Mouse (Mus musculus) megakaryocyte-erythroid progenitor cell, adult 5-6 weeks (primary cell): ENCODE results near the gene Gm29609. TPM values are rescaled to one million over a fixed set of nuclear protein-coding genes. Genes with fewer than 3 reads are reported as not detected.
A peak's percentile ranks its signal among the peaks of the same experiment; 100 is the strongest.

Experiments
- ATAC-seq: replicated peaks from 2 replicates; pipeline ENCODE4 v1.8.0; 2016; ENCODE audit warnings: mild to moderate bottlenecking, inconsistent platforms; ENCODE audit not compliant: severe bottlenecking, poor library complexity, low FRiP score, low TSS enrichment
- total RNA-seq, 2 experiments: library from RNA; stranded (forward) in 1 of 2; stranded (reverse) in 1 of 2; fragments of 200-1000, 215-1000 nt in 1 of 2; fragments of >200 nt in 1 of 2; fragmentation: Nextera tagmentation in 1 of 2; gene quantifications; 2 replicates each; pipeline ENCODE4 v1.2.3; 2014 to 2017

The Gm29609 gene
- total RNA-seq, 2 experiments from 2014 or later, result 1.1 to 1.3 TPM

GRCm38 (mm10) chr5:31094799-31095691, 84.7 kb downstream of the Gm29609 start:
- peak; percentile 41 for ATAC-seq

Other genes starting within 250 kb of the Gm29609 start
- gene Cgref1, start 234.3 kb downstream of the Gm29609 start, total RNA-seq (2014; fragmentation: Nextera tagmentation), result 0.35 TPM in 1 of 2 replicates, not detected in the other
- gene Cgref1, start 234.3 kb downstream of the Gm29609 start, total RNA-seq (2017), result 0.46 TPM in 1 of 2 replicates, not detected in the other
- gene Preb, start 219.6 kb downstream of the Gm29609 start, total RNA-seq (2014; fragmentation: Nextera tagmentation), result 109 and 117 TPM in 2 replicates
- gene Preb, start 219.6 kb downstream of the Gm29609 start, total RNA-seq (2017), result 28.0 and 39.1 TPM in 2 replicates
- gene Tcf23, start 211.2 kb downstream of the Gm29609 start, total RNA-seq (2014; fragmentation: Nextera tagmentation), result not detected in 2 replicates
- not detected in 2 replicates for gene Tcf23, start 211.2 kb downstream of the Gm29609 start, total RNA-seq (2017)
- 27.7 and 51.7 TPM in 2 replicates for gene Atraid, start 131.6 kb downstream of the Gm29609 start, total RNA-seq (2014; fragmentation: Nextera tagmentation)
- gene Atraid, start 131.6 kb downstream of the Gm29609 start, total RNA-seq (2017), result 50.1 and 57.6 TPM in 2 replicates
- gene Slc5a6, start 131.0 kb downstream of the Gm29609 start, total RNA-seq (2014; fragmentation: Nextera tagmentation), result 3.1 and 4.3 TPM in 2 replicates
- gene Slc5a6, start 131.0 kb downstream of the Gm29609 start, total RNA-seq (2017), result 4.1 and 7.1 TPM in 2 replicates
- 124 and 224 TPM in 2 replicates for gene Cad, start 125.1 kb downstream of the Gm29609 start, total RNA-seq (2014; fragmentation: Nextera tagmentation)
- gene Cad, start 125.1 kb downstream of the Gm29609 start, total RNA-seq (2017), result 39.7 and 65.0 TPM in 2 replicates
- gene Dnajc5g, start 73.6 kb downstream of the Gm29609 start, total RNA-seq (2014; fragmentation: Nextera tagmentation), result not detected in 2 replicates
- not detected in 2 replicates for gene Dnajc5g, start 73.6 kb downstream of the Gm29609 start, total RNA-seq (2017)
- not detected in 2 replicates for gene Slc30a3, start 71.7 kb downstream of the Gm29609 start, total RNA-seq (2014; fragmentation: Nextera tagmentation)
- gene Slc30a3, start 71.7 kb downstream of the Gm29609 start, total RNA-seq (2017), result not detected in 2 replicates
- gene Trim54, start 63.2 kb downstream of the Gm29609 start, total RNA-seq (2014; fragmentation: Nextera tagmentation), result not detected in 2 replicates
- not detected in 2 replicates for gene Trim54, start 63.2 kb downstream of the Gm29609 start, total RNA-seq (2017)
- not detected in 2 replicates for gene Ucn, start 41.1 kb downstream of the Gm29609 start, total RNA-seq (2014; fragmentation: Nextera tagmentation)
- not detected in 2 replicates for gene Ucn, start 41.1 kb downstream of the Gm29609 start, total RNA-seq (2017)
- 13.3 and 22.0 TPM in 2 replicates for gene Mpv17, start 25.7 kb downstream of the Gm29609 start, total RNA-seq (2014; fragmentation: Nextera tagmentation)
- 30.0 and 40.1 TPM in 2 replicates for gene Mpv17, start 25.7 kb downstream of the Gm29609 start, total RNA-seq (2017)
- gene Gtf3c2, start 233 bp upstream of the Gm29609 start, total RNA-seq (2014; fragmentation: Nextera tagmentation), result 112 and 159 TPM in 2 replicates
- gene Gtf3c2, start 233 bp upstream of the Gm29609 start, total RNA-seq (2017), result 76.4 and 80.2 TPM in 2 replicates
- 57.7 and 67.6 TPM in 2 replicates for gene Snx17, start 13.3 kb upstream of the Gm29609 start, total RNA-seq (2014; fragmentation: Nextera tagmentation)
- gene Snx17, start 13.3 kb upstream of the Gm29609 start, total RNA-seq (2017), result 38.9 and 48.5 TPM in 2 replicates
- 116 and 148 TPM in 2 replicates for gene Eif2b4, start 13.5 kb upstream of the Gm29609 start, total RNA-seq (2014; fragmentation: Nextera tagmentation)
- gene Eif2b4, start 13.5 kb upstream of the Gm29609 start, total RNA-seq (2017), result 40.0 and 59.0 TPM in 2 replicates
- gene Zfp513, start 22.4 kb upstream of the Gm29609 start, total RNA-seq (2014; fragmentation: Nextera tagmentation), result 5.3 and 5.5 TPM in 2 replicates
- gene Zfp513, start 22.4 kb upstream of the Gm29609 start, total RNA-seq (2017), result 3.2 and 5.6 TPM in 2 replicates
- 295 and 300 TPM in 2 replicates for gene Ppm1g, start 40.8 kb upstream of the Gm29609 start, total RNA-seq (2014; fragmentation: Nextera tagmentation)
- 329 and 355 TPM in 2 replicates for gene Ppm1g, start 40.8 kb upstream of the Gm29609 start, total RNA-seq (2017)
- gene Nrbp1, start 61.0 kb upstream of the Gm29609 start, total RNA-seq (2014; fragmentation: Nextera tagmentation), result 43.4 and 51.1 TPM in 2 replicates
- 64.9 and 75.5 TPM in 2 replicates for gene Nrbp1, start 61.0 kb upstream of the Gm29609 start, total RNA-seq (2017)
- not detected in 2 replicates for gene Gm9970, start 61.3 kb upstream of the Gm29609 start, total RNA-seq (2014; fragmentation: Nextera tagmentation)
- gene Gm9970, start 61.3 kb upstream of the Gm29609 start, total RNA-seq (2017), result not detected in 2 replicates
- 0.72 and 7.6 TPM in 2 replicates for gene Krtcap3, start 71.8 kb upstream of the Gm29609 start, total RNA-seq (2014; fragmentation: Nextera tagmentation)
- 2.5 and 8.8 TPM in 2 replicates for gene Krtcap3, start 71.8 kb upstream of the Gm29609 start, total RNA-seq (2017)
- 26.2 and 32.8 TPM in 2 replicates for gene Ift172, start 111.2 kb upstream of the Gm29609 start, total RNA-seq (2014; fragmentation: Nextera tagmentation)
- gene Ift172, start 111.2 kb upstream of the Gm29609 start, total RNA-seq (2017), result 10.7 and 18.0 TPM in 2 replicates
- gene Fndc4, start 116.2 kb upstream of the Gm29609 start, total RNA-seq (2014; fragmentation: Nextera tagmentation), result 0.31 TPM in 1 of 2 replicates, not detected in the other
- gene Fndc4, start 116.2 kb upstream of the Gm29609 start, total RNA-seq (2017), result not detected in 2 replicates
- gene Gckr, start 117.5 kb upstream of the Gm29609 start, total RNA-seq (2014; fragmentation: Nextera tagmentation), result not detected in 2 replicates
- gene Gckr, start 117.5 kb upstream of the Gm29609 start, total RNA-seq (2017), result not detected in 2 replicates